Mouse (Mus musculus): Measurements from ENCODE around the gene Vgf.

DNA sequence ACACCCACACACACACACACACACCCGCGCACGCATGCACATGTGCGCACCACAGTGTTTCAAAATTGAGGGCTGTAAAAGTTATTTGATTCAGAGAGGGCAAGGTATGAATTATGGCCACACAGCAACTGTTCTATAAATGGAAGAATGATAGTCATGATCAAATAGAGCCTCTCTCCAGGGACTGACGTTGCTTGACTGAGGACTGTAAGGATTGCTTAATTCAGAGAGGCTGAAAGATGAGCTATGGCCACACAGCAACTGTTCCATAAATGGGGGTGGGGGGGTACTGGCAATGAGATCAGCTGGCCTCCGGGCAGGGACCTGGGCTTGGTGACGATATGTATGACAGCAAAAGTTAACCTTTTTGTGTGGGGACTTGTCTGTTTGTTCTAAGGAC lies 51.0 kb downstream of the Vgf start:
- TF ChIP-seq POLR2A (IDR thresholded peaks at IDR 0.05; ENCODE audit: low read depth, low read length) = no peak
- TF ChIP-seq CTCF (IDR thresholded peaks at IDR 0.05; ENCODE audit: extremely low read depth, insufficient read depth, insufficient read length, insufficient replicate concordance) = no peak

Data from spleen, adult 2 months (tissue).